Mouse (Mus musculus): Measurements from ENCODE around the gene Catip.

- TF ChIP-seq CTCF (IDR thresholded peaks at IDR 0.05; ENCODE audit: low read depth) (no peak), EP300 (IDR thresholded peaks at IDR 0.05; ENCODE audit: low read depth) (no peak)
Observed at GRCm38 (mm10) chr1:74375561-74375960, 13.7 kb downstream of the Catip start.
